Mouse (Mus musculus): ENCODE measurements around the gene Cntnap2.
"Not testable (repeated sequence)": the region's sequence is repeated elsewhere in the genome, so short reads cannot be mapped to it uniquely, and the experiment has no call there.

Gene Cntnap2

DNA sequence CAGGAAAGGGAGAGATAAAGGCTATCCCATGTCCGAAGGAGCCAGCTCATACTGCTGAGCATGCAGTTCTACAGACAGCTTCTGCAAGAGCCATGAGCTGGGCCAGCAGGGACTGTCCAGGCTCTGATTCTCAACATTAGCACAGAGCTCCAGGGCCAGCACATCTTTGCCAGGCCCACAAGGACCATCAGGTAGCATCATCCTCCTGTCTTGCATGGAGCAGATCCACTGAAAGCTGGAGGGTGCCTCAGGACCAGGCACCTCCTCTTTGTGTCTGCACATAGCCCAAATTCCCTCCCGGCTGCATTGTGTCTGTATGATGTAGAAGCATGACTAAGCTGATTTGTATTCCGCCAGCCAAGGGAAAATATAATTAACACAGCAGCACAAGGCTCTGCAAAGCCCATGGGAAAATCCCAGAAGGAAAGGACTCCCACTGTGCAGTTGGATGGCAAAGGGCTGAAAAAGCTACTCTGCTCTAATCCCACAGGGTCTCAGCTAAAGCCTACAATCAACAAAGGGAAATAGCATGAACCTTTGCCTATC is 2180.3 kb downstream of the Cntnap2 start:
- peak in 1 of 2 experiments; percentile 19 for DNase-seq (ENCODE audit: low spot score in 2 of 2)

DNA sequence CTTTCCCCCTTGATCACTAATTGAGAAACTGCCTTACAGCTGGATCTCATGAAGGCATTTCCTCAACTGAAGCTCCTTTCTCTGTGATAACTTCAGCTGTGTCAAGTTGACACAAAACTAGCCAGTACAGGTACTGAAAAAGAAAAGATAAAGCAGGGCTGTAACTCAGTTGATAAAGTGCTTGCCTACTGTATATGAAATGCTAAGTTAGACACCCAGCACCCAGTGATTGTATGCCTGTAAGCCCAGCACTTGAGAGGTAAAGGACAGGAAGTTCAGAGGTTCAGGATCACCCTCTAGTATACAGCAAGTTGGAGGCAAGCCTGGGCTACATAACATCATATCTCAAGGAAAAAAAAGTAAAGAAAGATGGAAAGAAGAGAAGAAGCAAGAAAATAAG is 2182.2 kb downstream of the Cntnap2 start:
- DNase-seq (ENCODE audit: low spot score in 2 of 2): no peak

DNA sequence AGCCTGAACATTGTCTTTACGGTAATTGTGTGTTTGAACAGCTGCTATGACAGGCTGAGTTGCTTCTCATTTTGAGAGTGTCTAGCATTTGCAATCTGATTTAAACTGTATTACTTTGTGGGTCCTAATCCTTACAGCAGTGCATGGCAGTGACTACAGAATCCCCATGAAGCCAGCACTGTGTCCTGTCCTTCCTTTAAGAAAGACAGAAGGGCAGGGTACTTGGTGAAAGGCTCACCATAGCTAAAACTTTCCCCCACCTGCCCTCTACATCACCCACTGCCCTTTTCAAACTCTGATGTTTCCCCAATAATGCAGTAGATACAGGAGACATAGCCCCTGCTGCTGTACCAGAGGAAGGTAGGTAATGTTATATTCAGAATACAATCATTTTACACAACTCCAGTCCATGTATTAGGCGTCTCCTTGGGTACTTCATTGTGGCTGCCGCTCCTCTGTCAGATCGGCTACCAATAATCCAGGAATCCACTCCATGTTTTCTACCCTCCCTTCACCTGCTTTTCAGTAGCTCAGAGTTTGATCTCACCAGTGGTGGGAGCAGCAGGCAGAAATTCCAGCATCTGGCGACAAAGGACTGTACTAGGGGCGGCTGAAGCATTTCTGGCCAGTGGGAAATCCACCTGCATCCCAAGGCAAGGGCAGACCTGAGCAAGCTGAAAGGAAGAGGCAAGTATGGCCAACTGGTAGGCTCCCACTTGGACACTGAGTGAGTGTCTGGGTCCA is 2184.9 kb downstream of the Cntnap2 start:
- DNase-seq (ENCODE audit: low spot score in 2 of 2): peak; percentile 12 to 28

DNA sequence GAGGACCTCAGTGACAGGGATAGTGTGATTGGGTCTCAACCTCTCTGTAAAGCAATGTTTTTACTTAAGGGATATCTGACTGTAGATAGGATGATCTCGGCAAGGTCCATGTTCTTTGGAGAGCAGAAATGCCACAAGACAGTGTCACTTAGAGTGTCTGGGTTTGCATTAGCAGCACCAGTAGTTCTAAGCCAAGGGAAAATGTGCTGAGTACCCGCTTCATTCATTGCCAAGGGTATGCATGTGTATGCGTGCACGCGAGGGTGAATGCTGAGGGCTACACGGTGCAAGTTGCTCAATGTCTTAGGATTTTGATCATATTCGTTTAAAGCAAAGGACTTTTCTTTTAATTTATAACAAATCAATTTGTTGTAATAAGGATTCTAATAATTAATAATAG is 2185.5 kb downstream of the Cntnap2 start:
- no peak for DNase-seq (ENCODE audit: low spot score in 2 of 2)

DNA sequence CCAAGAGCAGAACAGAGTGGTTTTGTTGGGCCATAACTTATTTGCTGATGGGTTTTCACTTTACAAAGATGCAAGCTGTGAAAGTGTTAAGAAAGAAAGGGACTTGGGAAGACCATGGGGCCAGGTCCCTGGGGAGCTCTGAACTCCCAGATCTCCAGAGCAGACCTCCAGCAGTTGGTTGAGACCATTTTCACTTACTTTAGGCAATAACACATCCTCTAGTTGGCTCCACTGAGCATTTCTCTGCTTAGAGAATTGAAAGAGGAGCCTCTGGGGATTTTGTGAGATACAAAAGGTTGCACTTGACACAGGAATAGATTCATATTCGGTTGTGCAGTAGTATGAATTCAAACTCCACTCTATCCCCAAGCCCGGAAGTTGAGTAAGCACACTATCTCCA is 2196.1 kb downstream of the Cntnap2 start:
- DNase-seq (ENCODE audit: low spot score in 2 of 2): no peak

DNA sequence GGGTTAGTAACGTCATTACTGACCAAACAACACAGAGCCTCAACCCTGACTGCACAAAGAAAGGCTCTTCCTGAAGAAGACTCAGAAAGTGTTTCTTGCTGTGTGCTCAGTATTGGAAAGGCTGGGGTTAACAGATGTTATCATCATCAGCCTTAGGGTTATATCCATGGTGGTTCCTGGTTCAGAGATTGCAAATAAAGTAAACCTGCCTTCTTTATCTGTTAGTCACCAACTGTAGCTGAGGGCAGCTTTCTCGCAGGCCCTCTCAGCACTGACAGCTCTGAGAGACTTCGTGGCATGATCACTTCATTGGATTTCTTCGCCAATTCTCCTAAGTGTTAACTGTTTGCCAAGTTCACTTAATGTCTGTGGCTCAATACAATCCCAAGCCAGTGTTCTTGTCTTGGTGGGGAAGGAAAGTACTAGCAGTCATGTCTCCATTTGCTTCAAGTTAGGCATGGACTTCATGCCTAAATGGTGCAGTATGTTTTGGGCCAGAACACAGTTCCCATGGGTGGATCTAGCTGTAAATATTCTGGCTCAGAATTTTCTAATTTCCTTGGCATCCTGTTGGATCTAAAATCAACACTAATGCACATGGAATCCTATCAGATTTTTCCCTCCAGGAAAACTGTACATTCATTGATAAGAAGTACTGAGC is 2197.2 kb downstream of the Cntnap2 start:
- DNase-seq (ENCODE audit: low spot score in 2 of 2): no peak

DNA sequence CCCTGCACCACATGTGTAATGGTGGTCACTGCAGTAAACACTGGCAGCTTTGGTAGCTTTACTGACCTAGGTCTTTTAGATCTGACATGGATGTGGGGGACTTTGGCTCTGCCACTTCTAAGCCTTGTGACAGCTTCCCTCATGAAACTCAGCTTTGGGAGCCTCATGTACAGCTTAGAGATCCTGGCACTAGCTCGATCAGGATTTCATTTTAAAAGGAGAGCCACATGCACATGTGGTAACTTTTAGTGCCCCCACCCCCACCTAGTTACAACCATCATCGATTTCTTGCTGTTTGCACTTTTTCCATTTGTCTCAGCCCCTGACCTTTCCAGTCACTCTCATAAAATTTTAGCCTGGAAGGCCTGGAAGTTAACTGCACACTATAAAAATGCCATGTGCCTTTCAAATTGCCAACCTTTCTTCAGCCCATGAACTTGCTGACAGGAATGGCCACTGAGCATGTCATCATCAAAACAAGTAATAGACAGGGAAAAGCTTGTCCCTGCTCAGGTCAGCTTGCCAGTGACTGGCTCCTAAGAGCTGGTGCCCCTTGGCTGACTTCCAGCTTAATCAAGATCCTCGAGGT is 2197.9 kb downstream of the Cntnap2 start:
- no peak for DNase-seq (ENCODE audit: low spot score in 2 of 2)

DNA sequence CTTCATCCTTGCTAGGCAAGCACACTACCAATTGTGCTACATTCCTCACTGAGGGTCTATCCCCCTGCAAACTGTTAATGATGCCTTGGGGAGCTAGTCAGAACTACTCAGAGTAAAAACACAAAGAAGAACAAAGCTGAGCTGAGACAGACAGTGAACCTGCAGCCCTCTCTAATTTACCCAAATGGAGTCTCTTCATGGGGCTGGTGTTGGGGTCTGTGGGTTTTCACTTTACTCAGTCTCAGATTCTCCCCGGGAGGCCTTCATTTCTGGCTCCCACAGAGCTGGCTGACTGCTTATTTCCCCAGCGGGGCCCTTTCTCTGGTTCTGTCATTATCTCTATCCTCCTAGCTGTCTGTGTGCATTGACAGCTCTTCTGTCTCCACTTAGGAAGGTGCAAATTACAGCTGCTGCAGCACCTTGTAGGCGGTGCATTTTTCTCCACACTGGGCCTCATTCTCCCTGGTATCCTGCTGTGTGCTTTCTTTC is 2200.5 kb downstream of the Cntnap2 start:
- no peak for DNase-seq (ENCODE audit: low spot score in 2 of 2)

DNA sequence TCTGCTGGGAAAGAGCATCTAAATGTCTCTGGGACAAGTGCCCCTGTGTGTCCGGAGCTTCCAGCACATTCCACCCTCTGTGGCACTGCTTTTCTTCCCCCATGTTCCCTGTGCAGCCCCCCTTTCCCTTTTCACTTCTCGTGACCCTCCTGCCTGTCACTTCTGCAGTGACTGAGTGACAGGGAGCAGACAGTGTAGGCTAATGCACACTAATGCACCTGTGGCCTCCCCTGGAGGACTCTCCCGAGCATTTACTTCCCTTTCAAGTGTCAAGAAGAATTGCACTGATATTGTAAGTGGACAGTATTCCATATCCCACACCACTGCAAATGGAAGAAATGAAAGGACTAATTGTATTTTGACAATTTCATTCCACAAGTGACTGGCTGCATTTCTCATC is 2208.1 kb downstream of the Cntnap2 start:
- DNase-seq (ENCODE audit: low spot score in 2 of 2): no peak

DNA sequence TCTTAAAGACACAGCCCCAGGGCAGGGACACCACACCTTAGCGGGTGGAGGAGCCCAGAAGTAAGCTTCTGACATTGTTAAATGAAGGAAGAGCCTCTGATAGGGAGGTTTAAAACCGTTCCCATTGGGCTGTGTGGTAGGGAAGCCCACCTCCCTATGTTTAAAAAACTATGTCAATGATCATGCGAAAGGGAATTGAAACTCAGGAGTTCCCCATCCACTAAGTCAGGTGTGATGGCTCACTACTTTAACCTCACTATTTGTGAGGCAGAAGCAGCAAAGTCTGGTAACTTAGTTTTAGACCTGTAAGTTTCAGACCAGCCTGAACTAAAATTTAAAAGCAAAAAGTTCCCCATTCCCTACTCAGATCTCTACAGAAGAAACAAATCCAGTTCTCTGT is 2210.3 kb downstream of the Cntnap2 start:
- no peak for DNase-seq (ENCODE audit: low spot score in 2 of 2)

DNA sequence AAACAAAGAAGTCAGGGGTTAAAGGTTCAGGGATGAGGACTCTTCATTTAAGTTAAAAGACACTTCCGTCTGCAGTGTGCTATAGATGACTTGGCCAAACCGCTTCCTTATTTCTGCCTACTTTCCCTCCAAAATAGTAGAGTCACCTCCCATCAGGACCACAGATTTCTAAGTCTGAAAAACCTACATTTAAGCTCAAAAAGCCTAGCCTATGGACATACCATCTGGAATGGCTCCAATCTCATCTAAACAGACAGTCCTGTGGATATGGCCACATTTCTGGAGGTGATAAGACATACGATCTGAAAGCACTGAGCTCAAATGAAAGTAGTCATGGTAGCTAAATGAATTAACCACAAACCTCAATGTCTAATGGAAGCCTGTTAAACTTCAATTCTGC is 2212.4 kb downstream of the Cntnap2 start:
- no peak for DNase-seq (ENCODE audit: low spot score in 2 of 2)

DNA sequence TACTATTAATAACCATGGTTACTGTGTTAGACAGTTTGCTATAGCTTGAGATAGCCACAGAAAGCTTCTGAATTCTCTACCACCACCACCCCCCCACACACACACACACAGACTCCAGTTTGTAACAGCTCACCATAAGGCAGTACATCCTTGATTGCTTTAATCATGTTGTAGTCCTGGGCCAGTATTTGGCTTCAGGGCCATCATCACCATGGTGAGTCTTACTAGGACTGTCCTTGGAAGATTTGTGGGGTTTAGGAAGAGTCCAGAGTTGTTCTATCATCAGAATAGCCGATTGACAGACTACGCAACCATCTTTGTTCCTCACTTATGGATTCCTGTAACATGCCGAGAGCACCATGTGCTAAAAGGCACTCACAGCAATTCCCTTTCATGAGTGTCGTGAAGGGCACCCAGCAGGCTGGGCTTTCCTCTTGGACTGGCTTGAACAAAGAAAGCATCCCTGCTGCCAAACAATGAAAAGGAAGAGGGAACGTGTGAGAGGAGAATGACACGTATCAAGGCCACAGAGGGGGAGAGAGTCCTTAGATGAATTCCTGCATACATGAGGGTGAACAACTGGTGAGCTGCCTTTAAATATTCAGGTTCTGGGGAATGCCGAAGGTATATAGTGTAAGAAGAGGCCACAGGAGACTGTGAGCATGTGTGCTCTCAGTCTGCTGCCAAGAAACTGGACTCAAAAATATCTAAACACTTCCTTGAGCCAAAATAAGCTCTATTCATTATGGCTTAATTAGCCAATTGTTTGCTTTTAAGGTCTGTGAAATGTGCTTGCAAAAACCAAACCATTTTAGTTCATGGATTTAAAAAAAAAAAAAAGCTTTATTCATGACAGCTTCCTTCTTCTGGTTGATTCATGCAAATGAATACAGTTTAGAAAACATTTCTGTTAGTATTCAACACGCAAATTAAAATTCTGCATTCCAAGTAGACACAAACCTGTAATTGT is 2213.7 kb downstream of the Cntnap2 start:
- no peak for DNase-seq (ENCODE audit: low spot score in 2 of 2)

DNA sequence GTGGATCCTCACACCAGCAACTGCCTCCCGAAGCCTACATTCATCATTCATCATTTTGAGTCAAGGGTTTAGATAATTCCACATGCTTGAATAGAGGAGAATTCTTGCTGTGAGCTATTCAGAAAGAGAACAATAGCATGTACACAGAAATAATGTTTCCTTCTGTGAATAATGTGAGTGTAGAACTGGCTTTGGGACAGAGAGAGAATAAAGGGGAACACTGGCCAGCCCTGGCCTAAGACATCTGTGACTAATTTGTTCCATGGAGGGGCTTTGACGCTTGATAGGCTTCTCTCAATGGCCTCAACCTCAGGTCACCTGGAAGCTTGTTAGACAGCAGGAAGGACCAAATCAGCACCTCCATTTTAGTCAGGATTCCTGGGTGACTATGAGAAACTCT is 2215.9 kb downstream of the Cntnap2 start:
- no peak for DNase-seq (ENCODE audit: low spot score in 2 of 2)

DNA sequence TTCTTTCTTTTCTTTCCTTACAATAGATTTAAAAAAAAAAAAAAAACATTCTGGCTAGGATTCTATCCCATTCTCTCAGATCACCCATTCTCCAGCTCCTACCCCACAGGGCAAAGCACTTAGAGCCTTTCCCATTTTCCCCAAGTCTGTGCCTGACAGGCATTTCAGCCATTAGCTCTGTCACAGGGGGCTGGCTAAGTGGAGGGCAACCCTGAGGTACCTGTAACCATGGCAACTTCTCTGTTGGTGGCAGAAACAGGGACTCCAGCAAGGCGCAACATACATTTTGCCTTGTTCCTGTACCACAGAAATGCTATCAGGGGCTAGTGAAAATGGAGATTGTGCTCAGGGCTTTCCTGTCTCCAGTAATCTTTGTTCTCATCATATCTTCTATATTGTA is 2220.0 kb downstream of the Cntnap2 start:
- no peak for DNase-seq (ENCODE audit: low spot score in 2 of 2)

DNA sequence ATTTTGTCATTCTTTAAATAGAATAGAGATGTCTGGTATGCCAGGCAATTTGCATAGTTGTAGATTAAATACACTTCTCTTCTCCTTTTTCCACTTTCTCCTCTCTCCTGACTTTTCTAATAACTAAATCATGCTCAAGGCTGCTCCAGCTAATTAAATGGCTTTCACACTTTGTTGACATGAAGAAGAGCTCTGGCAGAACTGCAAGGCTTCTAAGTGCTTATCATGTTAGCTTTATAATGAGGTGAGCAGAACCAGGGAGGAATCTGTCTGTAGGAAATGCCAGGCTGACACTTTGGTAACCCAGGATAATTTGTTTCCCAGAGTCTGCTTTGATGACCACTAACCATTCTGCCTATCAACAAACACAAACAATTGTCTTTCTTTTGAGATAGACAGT is 2222.4 kb downstream of the Cntnap2 start:
- DNase-seq (ENCODE audit: low spot score in 2 of 2): no peak

DNA sequence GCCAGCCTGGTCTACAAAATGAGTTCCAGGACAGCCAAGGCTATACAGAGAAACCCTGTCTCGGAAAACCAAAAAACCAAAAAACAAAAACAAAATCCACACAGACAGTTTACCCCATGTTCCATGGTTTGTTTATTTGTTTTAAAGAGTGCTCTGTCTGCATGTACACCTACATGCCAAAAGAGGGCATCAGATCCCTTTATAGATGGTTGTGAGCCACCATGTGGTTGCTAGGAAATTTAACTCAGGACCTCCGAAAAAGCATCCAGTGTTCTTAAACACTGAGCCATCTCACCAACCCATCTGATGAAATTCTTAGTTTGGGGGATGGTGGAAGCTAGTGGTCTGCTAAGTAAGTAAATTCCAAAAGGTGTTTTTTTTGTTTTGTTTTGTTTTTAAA is 2225.6 kb downstream of the Cntnap2 start:
- no peak for DNase-seq (ENCODE audit: low spot score in 2 of 2)

DNA sequence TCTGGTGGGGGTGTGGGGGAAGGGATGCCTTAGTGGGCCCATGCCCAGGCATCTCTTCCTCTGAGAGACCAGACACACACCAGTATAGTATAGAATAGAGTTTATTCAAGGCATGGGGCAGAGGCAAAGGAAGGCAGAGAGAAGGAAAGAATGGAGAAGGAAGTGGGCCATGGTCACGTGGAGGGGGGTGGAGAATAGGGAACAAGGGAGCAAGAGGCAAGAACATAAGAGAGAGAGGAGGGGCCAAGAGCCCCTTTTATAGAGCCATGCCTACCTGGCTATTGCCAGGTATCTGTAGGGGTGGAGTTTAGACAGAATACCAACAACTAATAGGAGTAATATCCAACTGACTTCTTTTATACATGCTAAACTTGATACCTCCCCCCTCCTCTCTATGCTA is 2226.6 kb downstream of the Cntnap2 start:
- no peak for DNase-seq (ENCODE audit: low spot score in 2 of 2)

DNA sequence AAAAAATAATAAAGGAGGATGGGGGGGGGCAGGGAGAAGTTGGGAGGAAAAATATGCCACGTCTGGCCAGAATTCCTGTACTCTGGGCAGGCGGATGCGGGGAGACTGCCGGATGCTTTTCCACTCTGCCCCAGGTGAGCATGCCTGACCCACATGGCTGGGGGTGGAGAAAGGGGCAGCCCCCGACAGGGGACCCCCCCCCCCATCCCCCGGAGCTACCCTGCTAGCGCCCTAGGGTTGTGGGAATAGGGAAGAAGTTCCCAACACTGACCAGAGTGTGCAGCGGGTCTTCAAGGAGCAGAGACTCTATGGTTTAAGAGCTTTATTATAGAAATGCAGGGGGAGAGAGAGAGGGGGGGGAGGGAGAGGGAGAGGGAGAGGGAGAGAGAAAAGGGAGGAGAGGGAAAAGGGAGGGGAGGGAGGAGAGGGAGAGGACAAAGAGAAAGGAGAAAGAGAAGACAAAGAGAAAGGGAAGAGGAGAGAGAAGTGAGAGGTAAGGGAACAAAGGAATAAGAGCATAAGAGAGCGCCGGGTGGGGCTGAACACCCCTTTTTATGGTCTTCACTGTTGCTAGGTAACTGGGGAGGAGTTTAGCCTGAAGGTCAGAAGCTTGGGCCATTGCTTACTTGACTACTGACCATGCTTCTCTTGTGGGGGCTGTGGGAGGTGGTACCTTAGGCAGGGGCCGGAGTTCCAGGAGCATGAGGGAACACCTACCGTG is 2227.2 kb downstream of the Cntnap2 start:
- not testable (repeated sequence) for DNase-seq (ENCODE audit: low spot score in 2 of 2)

DNA sequence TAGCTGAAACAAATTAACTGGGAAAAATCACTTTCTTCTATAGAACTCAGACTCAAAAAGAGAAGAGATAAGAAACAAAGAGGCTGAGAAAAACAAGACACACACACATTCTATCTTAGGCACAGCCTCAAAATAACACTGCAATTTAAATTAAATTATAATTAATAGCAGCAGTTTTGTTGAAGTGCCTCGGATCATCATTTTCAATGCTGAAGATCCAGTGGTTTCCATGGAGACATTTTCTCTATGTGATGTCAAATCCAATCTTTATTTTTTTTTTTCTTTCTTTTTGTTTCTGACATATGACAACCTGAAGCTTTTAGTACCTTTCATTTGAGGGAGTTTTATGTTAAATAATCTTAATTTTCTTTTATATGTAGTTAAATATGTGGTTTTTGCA is 2228.6 kb downstream of the Cntnap2 start:
- DNase-seq (ENCODE audit: low spot score in 2 of 2): no peak

DNA sequence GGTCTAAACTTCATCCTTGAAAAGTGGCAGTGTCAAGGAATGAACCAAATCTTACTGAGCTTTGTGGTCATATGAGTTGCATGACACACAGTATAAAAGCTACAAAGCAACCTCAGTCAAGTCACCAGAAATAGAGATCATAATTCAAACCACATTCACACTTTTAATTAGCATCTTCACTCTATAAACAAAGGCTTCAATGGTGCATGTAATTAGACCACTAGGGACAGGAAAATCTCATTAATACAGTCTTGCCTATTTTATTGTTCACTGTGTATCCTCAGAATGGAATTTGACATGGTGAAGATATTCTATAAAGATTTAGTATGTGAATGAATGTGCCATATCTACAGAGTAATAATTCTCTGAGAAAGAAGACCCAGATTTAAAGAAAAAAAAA is 2232.8 kb downstream of the Cntnap2 start:
- no peak for DNase-seq (ENCODE audit: low spot score in 2 of 2)

DNA sequence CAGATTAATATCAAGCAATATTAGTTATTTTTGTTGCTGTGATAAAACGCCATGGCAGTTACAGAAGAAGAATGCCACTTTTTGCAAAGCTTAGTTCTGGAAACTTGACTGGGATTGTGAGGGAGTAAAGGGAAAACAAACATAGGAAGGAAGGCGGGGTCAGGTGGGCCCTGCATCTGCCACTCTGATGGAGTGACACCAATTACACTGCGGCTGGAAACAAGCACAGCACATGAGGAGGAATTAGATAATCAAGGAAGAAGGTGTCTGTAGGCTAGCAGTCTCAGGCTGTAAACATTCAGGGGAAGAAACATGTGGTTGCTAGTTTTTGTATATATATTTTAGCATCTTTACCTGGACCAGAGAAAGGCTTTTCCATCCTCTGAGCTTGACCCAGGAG is 2233.3 kb downstream of the Cntnap2 start:
- no peak for DNase-seq (ENCODE audit: low spot score in 2 of 2)
